Mouse (Mus musculus) olfactory bulb, adult 2 months (tissue): Measurements from ENCODE around the gene 1700025G04Rik.

ENCODE experiments used
- CTCF ChIP-seq: fragments of 200-500 bp; IDR thresholded peaks from 2 replicates; pipeline ENCODE4 v1.5.1; 2012; ENCODE audit warnings: low read depth, mild to moderate bottlenecking, low read length, moderate library complexity; ENCODE audit not compliant: insufficient read depth
- POLR2A ChIP-seq: fragments of 200-500 bp; IDR thresholded peaks from 2 replicates; pipeline ENCODE4 v1.6.1; 2012; ENCODE audit warnings: mild to moderate bottlenecking, low read depth, low read length, moderate library complexity; ENCODE audit not compliant: insufficient read depth

DNA sequence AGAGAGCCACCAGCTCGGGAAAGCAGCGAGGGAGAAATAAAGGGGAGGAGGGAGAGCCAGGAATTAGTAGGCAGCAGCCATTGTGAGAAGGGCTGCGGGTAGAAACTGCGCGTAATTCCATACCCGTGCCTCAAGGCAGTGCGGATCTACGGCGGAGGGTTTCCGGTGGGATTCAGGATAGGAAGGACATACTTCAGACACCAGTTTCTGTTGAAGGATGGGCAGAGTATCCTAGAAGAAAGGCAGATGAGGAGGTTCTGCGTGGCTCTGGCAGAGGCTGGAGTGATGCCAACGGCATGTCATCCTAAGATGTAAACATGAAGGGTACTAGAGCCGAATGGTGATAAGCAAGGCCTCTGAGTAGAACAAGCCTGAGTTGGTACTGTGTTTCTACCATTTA, 210.0 kb downstream of the 1700025G04Rik start:
- TF ChIP-seq CTCF (no peak), POLR2A (no peak)
